Mouse (Mus musculus): ENCODE results near the gene Paqr6. TPM values are rescaled to one million over a fixed set of nuclear protein-coding genes. Genes with fewer than 3 reads are reported as not detected.

Paqr6 gene
- polyA plus RNA-seq, 1 experiment, result 4.3 TPM

- H3K27ac ChIP-seq (ENCODE audit: insufficient read depth, low read length), result no peak overlapping the region
- WGBS, result 1% methylated on average over 2 of the region's 2 CpGs
- peaks cover 5% of the 10 kb centered on the region; the same call in 1 of the 2 replicates for H3K4me1 ChIP-seq (ENCODE audit: control insufficient read depth, insufficient read depth, insufficient read length)
- DNase-seq (ENCODE audit: low read depth in 1 of 2, low spot score in 2 of 2), result peak; percentile 52 to 72
- no peaks in the 10 kb centered on the region for H3K36me3 ChIP-seq (ENCODE audit: control insufficient read depth, insufficient read depth, low read length)
- no peaks in the 10 kb centered on the region for H3K27me3 ChIP-seq (ENCODE audit: control insufficient read depth, insufficient read depth, low read length)
- H3K4me3 ChIP-seq (ENCODE audit: extremely low read depth, insufficient read depth, insufficient read length), result no peak overlapping the region
- TF ChIP-seq CTCF (IDR thresholded peaks at IDR 0.05; ENCODE audit: extremely low read depth, insufficient read depth, insufficient read length, insufficient replicate concordance) (peak; percentile 78; the same call in 1 of the 2 replicates), POLR2A (IDR thresholded peaks at IDR 0.05; ENCODE audit: low read depth, low read length) (no peak)
Measured at GRCm38 (mm10) chr3:88407090-88407489, 42.7 kb downstream of the Paqr6 start.

DNA sequence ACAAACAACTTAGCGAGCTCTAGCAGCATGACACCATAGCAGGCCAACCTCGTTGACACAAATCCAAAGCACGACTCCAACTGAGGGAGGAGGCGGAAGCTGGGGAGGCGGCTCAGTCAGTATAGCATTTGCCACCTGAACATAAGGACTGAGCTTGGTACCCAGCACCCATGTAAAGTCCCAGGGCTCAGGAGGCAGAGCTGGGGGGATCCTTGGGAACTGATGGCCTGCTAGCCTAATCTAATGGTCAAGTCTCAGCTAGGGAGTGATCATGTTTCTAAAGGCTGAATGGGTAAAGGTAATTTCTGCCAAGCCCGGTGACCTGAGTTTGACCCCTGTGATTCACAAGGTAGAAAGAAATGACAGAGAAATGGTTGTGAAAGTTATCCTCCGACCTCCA, 43.1 kb downstream of the Paqr6 start:
- H3K27ac ChIP-seq (ENCODE audit: insufficient read depth, low read length), result no peak overlapping the region
- 82% methylated on average over 7 of the region's 7 CpGs for WGBS
- peaks cover 2% of the 10 kb centered on the region; the same call in 1 of the 2 replicates for H3K4me1 ChIP-seq (ENCODE audit: control insufficient read depth, insufficient read depth, insufficient read length)
- TF ChIP-seq CTCF (IDR thresholded peaks at IDR 0.05; ENCODE audit: extremely low read depth, insufficient read depth, insufficient read length, insufficient replicate concordance) (no peak), POLR2A (IDR thresholded peaks at IDR 0.05; ENCODE audit: low read depth, low read length) (no peak)
- no peaks in the 10 kb centered on the region; the same call in 1 of the 2 replicates for H3K36me3 ChIP-seq (ENCODE audit: control insufficient read depth, insufficient read depth, low read length)
- H3K27me3 ChIP-seq (ENCODE audit: control insufficient read depth, insufficient read depth, low read length), result no peaks in the 10 kb centered on the region
- DNase-seq (ENCODE audit: low read depth in 1 of 2, low spot score in 2 of 2), result no peak
- no peak overlapping the region for H3K4me3 ChIP-seq (ENCODE audit: extremely low read depth, insufficient read depth, insufficient read length)

- WGBS, result 58% methylated on average over 5 of the region's 5 CpGs
Measured at GRCm38 (mm10) chr3:88408953-88409352, 44.6 kb downstream of the Paqr6 start.

DNA sequence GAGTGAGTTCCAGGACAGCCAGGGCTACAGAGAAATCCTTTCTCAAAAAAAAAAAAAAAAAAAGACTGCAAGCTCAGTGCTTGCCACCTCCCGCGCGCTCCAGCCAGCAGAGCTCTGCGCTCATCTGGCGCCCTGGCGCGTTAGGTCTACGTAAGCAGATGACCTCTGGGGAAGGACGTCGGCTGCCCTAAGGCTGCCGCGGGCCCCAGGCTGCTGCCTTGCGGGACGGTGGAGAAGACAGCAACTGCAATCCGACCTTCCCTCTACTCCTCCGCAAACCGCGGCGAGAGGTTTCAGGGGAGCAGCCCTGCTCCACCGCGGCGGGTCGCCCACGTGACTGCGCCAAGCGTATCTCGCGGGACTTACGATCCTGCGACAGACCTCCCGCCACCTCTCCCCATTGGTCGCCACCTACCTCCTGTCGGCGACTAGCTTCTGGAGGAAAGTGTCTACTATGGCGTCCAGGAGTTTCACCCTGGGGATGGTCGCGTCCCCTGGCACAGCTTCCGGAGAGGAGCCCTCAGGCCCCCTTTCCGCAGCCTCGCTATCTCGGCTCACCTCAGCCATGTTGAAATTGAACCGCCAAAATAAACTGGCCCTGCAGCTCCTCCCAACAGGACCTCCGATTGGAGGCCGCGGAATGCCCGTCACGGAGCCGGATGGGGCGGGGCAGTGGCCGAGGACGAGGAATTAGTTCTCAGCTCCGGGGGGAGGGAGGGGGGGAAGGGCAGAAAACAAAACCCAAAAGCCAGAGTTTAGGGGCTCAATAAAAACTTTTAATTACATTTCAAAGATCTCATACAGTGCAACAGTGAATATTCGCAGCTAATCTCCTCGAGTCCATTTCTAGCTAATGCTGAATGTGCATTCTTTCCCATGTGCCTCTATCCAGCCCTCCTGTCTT, 45.6 kb downstream of the Paqr6 start, which contains the start of gene Pmf1:
TSS of gene Pmf1 (minus strand) at position 591 of the 904 bp plus-strand sequence.
- Histone ChIP-seq H3K4me3 (ENCODE audit: extremely low read depth, insufficient read depth, insufficient read length) (peak within 1 kb of the TSS; percentile 90), H3K36me3 (ENCODE audit: control insufficient read depth, insufficient read depth, low read length) (peaks cover 2% of the 10 kb centered on the region), H3K27me3 (ENCODE audit: control insufficient read depth, insufficient read depth, low read length) (no peaks in the 10 kb centered on the region), H3K27ac (ENCODE audit: insufficient read depth, low read length) (peak within 1 kb of the TSS; percentile 98), H3K4me1 (ENCODE audit: control insufficient read depth, insufficient read depth, insufficient read length) (peaks cover 1% of the 10 kb centered on the region; the same call in 1 of the 2 replicates)
- DNase-seq (ENCODE audit: low read depth in 1 of 2, low spot score in 2 of 2), result peak; percentile 86 to 93
- peak; percentile 87 for TF ChIP-seq POLR2A (IDR thresholded peaks at IDR 0.05; ENCODE audit: low read depth, low read length)
- no peak for TF ChIP-seq CTCF (IDR thresholded peaks at IDR 0.05; ENCODE audit: extremely low read depth, insufficient read depth, insufficient read length, insufficient replicate concordance)
- under 1% methylated on average over 53 of the region's 54 CpGs for WGBS

More at GRCm38 (mm10) chr3:88408953-88409352, 44.6 kb downstream of the Paqr6 start:
- no peak for DNase-seq (ENCODE audit: low read depth in 1 of 2, low spot score in 2 of 2)
- H3K27me3 ChIP-seq (ENCODE audit: control insufficient read depth, insufficient read depth, low read length), result no peaks in the 10 kb centered on the region
- peaks cover 2% of the 10 kb centered on the region for H3K36me3 ChIP-seq (ENCODE audit: control insufficient read depth, insufficient read depth, low read length)
- no peak overlapping the region for H3K27ac ChIP-seq (ENCODE audit: insufficient read depth, low read length)
- H3K4me1 ChIP-seq (ENCODE audit: control insufficient read depth, insufficient read depth, insufficient read length), result peaks cover 1% of the 10 kb centered on the region; the same call in 1 of the 2 replicates
- no peak for TF ChIP-seq POLR2A (IDR thresholded peaks at IDR 0.05; ENCODE audit: low read depth, low read length)
- 0 out of 2 replicates have a peak overlapping the region, but pooled peaks have one; percentile 14 for H3K4me3 ChIP-seq (ENCODE audit: extremely low read depth, insufficient read depth, insufficient read length)

DNA sequence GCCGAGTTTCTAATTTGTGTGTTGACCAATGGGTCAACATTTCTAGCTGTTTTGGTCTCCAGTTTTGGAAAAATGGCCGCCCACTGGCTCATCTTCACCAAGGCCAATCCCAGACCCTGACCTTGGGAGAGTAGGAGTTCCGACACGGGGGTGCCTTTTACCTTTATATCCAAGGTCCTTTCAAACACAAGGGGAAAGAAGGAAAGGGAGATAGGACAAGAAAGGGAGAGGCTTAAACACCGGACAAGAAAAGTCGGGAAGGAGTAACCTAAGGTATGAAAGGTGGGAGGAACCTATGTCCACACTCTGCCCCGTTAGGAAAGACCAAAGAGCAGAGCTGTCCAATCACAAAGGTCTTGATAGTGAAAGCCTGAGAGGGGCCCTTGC, 46.3 kb downstream of the Paqr6 start:
- WGBS, result 40% methylated on average over 7 of the region's 7 CpGs
- Histone ChIP-seq H3K4me1 (ENCODE audit: control insufficient read depth, insufficient read depth, insufficient read length) (peaks cover 1% of the 10 kb centered on the region; the same call in 1 of the 2 replicates), H3K27ac (ENCODE audit: insufficient read depth, low read length) (peak overlapping the region; percentile 47), H3K36me3 (ENCODE audit: control insufficient read depth, insufficient read depth, low read length) (peaks cover 4% of the 10 kb centered on the region), H3K27me3 (ENCODE audit: control insufficient read depth, insufficient read depth, low read length) (no peaks in the 10 kb centered on the region), H3K4me3 (ENCODE audit: extremely low read depth, insufficient read depth, insufficient read length) (peak overlapping the region; percentile 90; the same call in 1 of the 2 replicates)
- no peak for TF ChIP-seq POLR2A (IDR thresholded peaks at IDR 0.05; ENCODE audit: low read depth, low read length)
- TF ChIP-seq CTCF (IDR thresholded peaks at IDR 0.05; ENCODE audit: extremely low read depth, insufficient read depth, insufficient read length, insufficient replicate concordance), result no peak
- DNase-seq (ENCODE audit: low read depth in 1 of 2, low spot score in 2 of 2), result no peak

GRCm38 (mm10) chr3:88411681-88412080, 47.3 kb downstream of the Paqr6 start:
- no peaks in the 10 kb centered on the region for H3K27me3 ChIP-seq (ENCODE audit: control insufficient read depth, insufficient read depth, low read length)
- no peak for DNase-seq (ENCODE audit: low read depth in 1 of 2, low spot score in 2 of 2)
- peaks cover 1% of the 10 kb centered on the region; the same call in 1 of the 2 replicates for H3K4me1 ChIP-seq (ENCODE audit: control insufficient read depth, insufficient read depth, insufficient read length)
- peaks cover 12% of the 10 kb centered on the region for H3K36me3 ChIP-seq (ENCODE audit: control insufficient read depth, insufficient read depth, low read length)
- 89% methylated on average over 4 of the region's 4 CpGs for WGBS
- TF ChIP-seq CTCF (IDR thresholded peaks at IDR 0.05; ENCODE audit: extremely low read depth, insufficient read depth, insufficient read length, insufficient replicate concordance), result no peak
- TF ChIP-seq POLR2A (IDR thresholded peaks at IDR 0.05; ENCODE audit: low read depth, low read length), result no peak
- H3K27ac ChIP-seq (ENCODE audit: insufficient read depth, low read length), result 0 out of 2 replicates have a peak overlapping the region, but pooled peaks have one; percentile 10
- no peak overlapping the region for H3K4me3 ChIP-seq (ENCODE audit: extremely low read depth, insufficient read depth, insufficient read length)
